Mouse (Mus musculus) neural tube, embryonic 11.5 days (tissue): ENCODE results near the gene Aldh16a1. TPM values are rescaled to one million over a fixed set of nuclear protein-coding genes. Genes with fewer than 3 reads are reported as not detected.

Experiments
- ATAC-seq: fragments of 200-750 bp; cut with Nextera tagmentation; 2 replicates; pipeline ENCODE4 v1.8.0; 2017; ENCODE audit warnings: moderate number of reproducible peaks, mild to moderate bottlenecking, moderate TSS enrichment, moderate library complexity; ENCODE audit not compliant: insufficient read depth, low FRiP score, low TSS enrichment
- DNase-seq: peaks from one replicate; pipeline ENCODE4 v3.0.0-alpha.2; 2015; ENCODE audit warnings: low spot score
- H3K27ac ChIP-seq: fragments of 300-500 bp; sonication (generic); 2 replicates; pipeline ENCODE4 v1.5.1; 2014; ENCODE audit warnings: low read depth, mild to moderate bottlenecking, low read length
- H3K27me3 ChIP-seq: fragments of 300-500 bp; sonication (generic); 2 replicates; pipeline ENCODE4 v1.6.1; 2014; ENCODE audit warnings: mild to moderate bottlenecking, low read length, mixed read lengths; ENCODE audit not compliant: control insufficient read depth, insufficient read depth
- H3K36me3 ChIP-seq: fragments of 300-500 bp; sonication (generic); 2 replicates; pipeline ENCODE4 v1.6.1; 2014; ENCODE audit warnings: mild to moderate bottlenecking, low read length, moderate library complexity, mixed read lengths; ENCODE audit not compliant: control insufficient read depth, insufficient read depth
- H3K4me1 ChIP-seq: fragments of 300-500 bp; sonication (generic); 2 replicates; pipeline ENCODE4 v1.6.1; 2014; ENCODE audit warnings: low read length, mixed read lengths; ENCODE audit not compliant: control insufficient read depth, insufficient read depth
- H3K4me2 ChIP-seq: fragments of 300-500 bp; sonication (generic); 2 replicates; pipeline ENCODE4 v1.6.1; 2014; ENCODE audit warnings: low read depth, mild to moderate bottlenecking, moderate library complexity
- H3K4me3 ChIP-seq: fragments of 300-500 bp; sonication (generic); 2 replicates; pipeline ENCODE4 v1.5.1; 2014; ENCODE audit warnings: low read depth, low read length
- H3K9ac ChIP-seq: fragments of 300-500 bp; sonication (generic); 2 replicates; pipeline ENCODE4 v1.6.1; 2014; ENCODE audit warnings: mild to moderate bottlenecking, low read length
- H3K9me3 ChIP-seq: fragments of 300-500 bp; sonication (generic); 2 replicates; pipeline ENCODE4 v1.6.1; 2016; ENCODE audit warnings: low read length; ENCODE audit not compliant: control insufficient read depth
- WGBS: fragments of 180-500 bp; shearing (Covaris S2); extraction: QIAGEN DNeasy Blood & Tissue Kit; methylation state at CpG from one replicate; pipeline ENCODE4 v1.1.7; 2014; 5-methylcytosine and 5-hydroxymethylcytosine counted together
- polyA plus RNA-seq: library from polyadenylated mRNA; unstranded; fragments of >200 nt; fragmentation: Nextera tagmentation; extraction: Ambion mirVana; gene quantifications from 2 replicates; pipeline ENCODE4 v1.2.1, GENCODE M21; 2014

The Aldh16a1 gene
- polyA plus RNA-seq, 1 experiment from 2014 or later: 37.6 TPM

DNA sequence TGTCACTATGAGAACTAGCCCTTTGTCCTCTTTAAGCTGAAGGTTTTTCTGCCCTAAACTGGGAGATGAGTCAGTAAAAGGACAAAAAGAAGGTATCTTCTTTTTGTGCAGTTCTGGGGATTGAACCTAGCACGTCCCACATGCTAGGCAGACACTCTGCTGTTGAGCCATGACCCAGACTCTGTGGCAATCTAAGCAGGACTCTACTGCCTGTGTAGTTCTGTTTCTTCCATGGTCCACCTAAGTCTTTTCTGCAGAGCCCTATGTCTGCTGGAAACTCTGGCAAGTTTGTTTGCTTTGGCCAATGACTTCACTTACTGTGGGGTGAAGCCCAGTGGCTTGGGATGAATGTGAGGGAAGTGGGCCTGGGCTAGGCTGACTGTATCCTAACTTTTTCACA is 16.0 kb downstream of the Aldh16a1 start:
- DNase-seq: no peak
- no peak for ATAC-seq
- WGBS: 88% methylated on average over 1 of the region's 1 CpGs
- Histone ChIP-seq H3K9me3 (no peaks in the 10 kb centered on the region), H3K9ac (no peak overlapping the region), H3K27me3 (no peaks in the 10 kb centered on the region), H3K4me3 (no peak overlapping the region), H3K4me2 (no peak overlapping the region), H3K27ac (no peak overlapping the region), H3K4me1 (no peaks in the 10 kb centered on the region), H3K36me3 (peaks cover 4% of the 10 kb centered on the region; the same call in 1 of the 2 replicates)

- H3K4me2 ChIP-seq: no peak overlapping the region
- H3K27me3 ChIP-seq: no peaks in the 10 kb centered on the region
- H3K9me3 ChIP-seq: no peaks in the 10 kb centered on the region
- H3K36me3 ChIP-seq: no peaks in the 10 kb centered on the region
- ATAC-seq (no peak), DNase-seq (no peak)
- H3K4me1 ChIP-seq: no peaks in the 10 kb centered on the region
- no peak overlapping the region for H3K27ac ChIP-seq
- H3K9ac ChIP-seq: no peak overlapping the region
- H3K4me3 ChIP-seq: no peak overlapping the region
- 83% methylated on average over 12 of the region's 12 CpGs for WGBS
Observed at GRCm38 (mm10) chr7:45137171-45138006, 17.0 kb downstream of the Aldh16a1 start.

- DNase-seq: peak; percentile 86
- Histone ChIP-seq H3K4me2 (peak within 1 kb of the TSS; percentile 66), H3K27me3 (no peaks in the 10 kb centered on the region), H3K9me3 (no peaks in the 10 kb centered on the region), H3K27ac (no peak within 1 kb of the TSS), H3K36me3 (no peaks in the 10 kb centered on the region), H3K4me3 (peak within 1 kb of the TSS; percentile 42), H3K9ac (peak within 1 kb of the TSS; percentile 55), H3K4me1 (no peaks in the 10 kb centered on the region)
- peak; percentile 78 for ATAC-seq
- 3% methylated on average over 29 of the region's 29 CpGs for WGBS
Observed at GRCm38 (mm10) chr7:45135993-45136567, 18.3 kb downstream of the Aldh16a1 start, which contains the start of the genes Gm45713 and Flt3l. Gm45713 (minus strand) TSS chr7:45136231. Flt3l (minus strand) TSS chr7:45136432.

DNA sequence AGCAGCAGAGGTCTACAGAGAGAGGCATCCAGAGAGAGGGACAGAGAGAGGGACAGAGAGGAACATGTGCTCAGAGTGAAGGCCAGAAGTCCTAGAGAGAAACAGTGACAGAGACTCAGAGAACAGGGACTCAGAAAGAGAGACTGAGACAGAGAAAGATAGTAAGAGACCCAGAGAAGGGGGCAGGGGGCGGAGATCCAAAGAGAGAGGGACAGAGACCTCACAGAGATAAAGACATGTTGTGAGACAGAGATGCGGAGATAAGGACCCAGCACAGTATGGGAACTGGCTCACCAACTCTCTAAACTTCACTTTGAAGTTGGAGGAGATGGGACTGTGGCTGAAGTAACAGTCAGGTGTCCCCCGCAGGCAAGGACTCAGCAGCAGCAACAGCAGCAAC is 19.0 kb downstream of the Aldh16a1 start:
- WGBS: 69% methylated on average over 3 of the region's 3 CpGs
- H3K4me3 ChIP-seq: peak overlapping the region; percentile 42; the same call in 1 of the 2 replicates
- peak overlapping the region; percentile 66 for H3K4me2 ChIP-seq
- H3K9ac ChIP-seq: no peak overlapping the region
- H3K9me3 ChIP-seq: no peaks in the 10 kb centered on the region
- no peaks in the 10 kb centered on the region for H3K36me3 ChIP-seq
- no peaks in the 10 kb centered on the region for H3K27me3 ChIP-seq
- H3K27ac ChIP-seq: no peak overlapping the region
- no peaks in the 10 kb centered on the region for H3K4me1 ChIP-seq
- ATAC-seq (no peak), DNase-seq (no peak)

GRCm38 (mm10) chr7:45134544-45135026 is 19.8 kb downstream of the Aldh16a1 start:
- no peaks in the 10 kb centered on the region; the same call in 1 of the 2 replicates for H3K4me1 ChIP-seq
- WGBS: 10% methylated on average over 12 of the region's 12 CpGs
- no peaks in the 10 kb centered on the region for H3K36me3 ChIP-seq
- DNase-seq (peak; percentile 45), ATAC-seq (no peak)
- no peak overlapping the region for H3K9ac ChIP-seq
- no peak overlapping the region for H3K4me2 ChIP-seq
- H3K4me3 ChIP-seq: no peak overlapping the region
- H3K9me3 ChIP-seq: no peaks in the 10 kb centered on the region
- H3K27me3 ChIP-seq: no peaks in the 10 kb centered on the region
- no peak overlapping the region for H3K27ac ChIP-seq

- Histone ChIP-seq H3K4me2 (no peak overlapping the region), H3K4me1 (no peaks in the 10 kb centered on the region; the same call in 1 of the 2 replicates), H3K27me3 (no peaks in the 10 kb centered on the region), H3K9ac (no peak overlapping the region), H3K4me3 (no peak overlapping the region), H3K27ac (no peak overlapping the region), H3K36me3 (no peaks in the 10 kb centered on the region), H3K9me3 (no peaks in the 10 kb centered on the region)
- no peak for DNase-seq
- 75% methylated on average over 8 of the region's 8 CpGs for WGBS
- no peak for ATAC-seq
Observed at GRCm38 (mm10) chr7:45133446-45134159, 20.8 kb downstream of the Aldh16a1 start.

GRCm38 (mm10) chr7:45131850-45132249 is 22.5 kb downstream of the Aldh16a1 start:
- 84% methylated on average over 11 of the region's 11 CpGs for WGBS
- no peak overlapping the region for H3K9ac ChIP-seq
- no peaks in the 10 kb centered on the region for H3K27me3 ChIP-seq
- DNase-seq: no peak
- H3K4me1 ChIP-seq: peaks cover 9% of the 10 kb centered on the region
- no peaks in the 10 kb centered on the region for H3K9me3 ChIP-seq
- H3K36me3 ChIP-seq: peaks cover 7% of the 10 kb centered on the region
- no peak for ATAC-seq
- H3K27ac ChIP-seq: no peak overlapping the region
- H3K4me3 ChIP-seq: no peak overlapping the region
- no peak overlapping the region for H3K4me2 ChIP-seq

DNA sequence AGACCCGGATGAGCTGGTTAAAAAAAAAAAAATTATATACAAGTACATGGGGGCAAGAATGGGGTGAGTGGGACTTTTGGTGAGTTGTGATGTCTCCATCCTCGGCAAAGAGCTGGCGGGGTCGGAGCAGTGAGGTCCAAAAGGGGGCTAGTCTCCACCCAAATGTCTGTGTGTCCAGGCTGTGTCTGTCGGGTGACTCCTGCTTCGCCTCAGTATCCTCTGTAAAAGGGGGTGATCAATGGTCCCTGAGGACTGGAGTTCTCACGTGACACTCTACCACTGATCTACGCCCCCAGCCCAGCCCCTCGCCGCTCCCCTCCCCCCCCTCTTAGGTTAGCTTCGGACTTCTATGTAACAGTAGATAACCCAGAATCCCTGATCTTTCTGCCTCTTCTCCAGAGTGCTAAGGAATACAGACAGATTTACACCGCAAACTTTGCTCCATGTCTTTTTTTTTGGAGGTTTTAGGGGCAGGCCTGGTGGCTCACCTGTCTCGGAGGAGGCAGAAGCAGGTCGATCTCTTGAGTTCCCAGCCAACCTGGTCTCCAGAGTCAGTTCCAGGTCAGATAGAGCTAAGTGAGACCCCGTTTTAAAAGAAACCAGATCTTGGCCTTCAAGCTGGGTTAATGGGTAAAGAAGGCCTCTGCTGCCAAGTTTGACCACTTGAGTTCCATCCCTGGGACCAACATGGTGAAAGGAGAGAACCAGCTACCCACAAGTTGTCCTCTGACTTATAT is 24.4 kb downstream of the Aldh16a1 start:
- no peaks in the 10 kb centered on the region for H3K9me3 ChIP-seq
- peak overlapping the region; percentile 77; the same call in 1 of the 2 replicates for H3K27ac ChIP-seq
- ATAC-seq: no peak
- H3K4me2 ChIP-seq: peak overlapping the region; percentile 59
- H3K27me3 ChIP-seq: no peaks in the 10 kb centered on the region
- peaks cover 16% of the 10 kb centered on the region for H3K4me1 ChIP-seq
- H3K4me3 ChIP-seq: peak overlapping the region; percentile 95; the same call in 1 of the 2 replicates
- WGBS: 52% methylated on average over 15 of the region's 15 CpGs
- no peak for DNase-seq
- H3K9ac ChIP-seq: peak overlapping the region; percentile 77; the same call in 1 of the 2 replicates
- H3K36me3 ChIP-seq: peaks cover 21% of the 10 kb centered on the region
